Comparison of ENCODE assay signal across 25 mouse cellular contexts in the genomic region with DNA sequence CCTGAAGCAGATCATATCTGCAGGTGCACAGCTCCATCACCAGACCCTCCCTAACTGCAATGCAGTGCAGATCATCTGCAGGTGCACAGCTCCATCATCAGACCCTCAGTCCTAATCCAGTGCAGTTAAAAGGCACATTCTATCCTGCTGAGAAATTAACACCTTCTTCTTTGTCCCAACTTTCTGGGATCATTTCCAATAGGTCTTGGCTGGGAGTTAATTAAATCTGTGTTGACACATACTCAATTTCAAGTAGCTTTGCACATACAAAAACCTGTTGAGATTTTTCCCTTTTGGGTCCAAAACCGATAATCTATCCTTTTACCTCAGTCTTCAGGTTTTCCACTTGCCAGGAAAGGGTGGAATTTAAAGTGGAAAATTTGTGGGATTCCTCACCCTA.
"Had no signal": no experiment of that assay in that cellular context is flagged by ENCODE, and none has a peak within 500 bp of the region (broad histone marks: within the 10 kb centered on the region; RNA-seq: fewer than 3 reads in every experiment).

No protein-coding gene starts in this region.

- ATAC-seq: hindbrain, embryonic 16.5 days; inflammation-experienced regulatory T-cells, adult 6 months; intestine, embryonic 15.5 days; intestine, postnatal 0 days; liver, embryonic 12.5 days had no signal

- H3K4me1 ChIP-seq: hindbrain, embryonic 10.5 days; intestine, embryonic 15.5 days; limb, embryonic 15.5 days; liver, embryonic 12.5 days had no signal

- H3K36me3 ChIP-seq: heart, embryonic 10.5 days; heart, embryonic 12.5 days; hindbrain, embryonic 10.5 days; hindbrain, embryonic 12.5 days; intestine, embryonic 15.5 days; limb, embryonic 13.5 days; limb, embryonic 15.5 days; liver, embryonic 12.5 days had no signal

- H3K9ac ChIP-seq: heart, embryonic 12.5 days; hindbrain, embryonic 12.5 days; hindbrain, embryonic 14.5 days; intestine, embryonic 15.5 days; limb, embryonic 13.5 days; limb, embryonic 15.5 days; liver, embryonic 12.5 days; liver, embryonic 14.5 days had no signal

- H3K9me3 ChIP-seq: heart, embryonic 10.5 days; heart, embryonic 12.5 days; hindbrain, embryonic 10.5 days; hindbrain, embryonic 12.5 days; intestine, embryonic 15.5 days; limb, embryonic 13.5 days; limb, embryonic 15.5 days; liver, embryonic 12.5 days had no signal

- DNase-seq: gastrocnemius, postnatal 14 days; gastrocnemius, postnatal 36 days; heart, adult 18-20 months; heart, postnatal 10 days; heart, postnatal 4 days; kidney, adult 18-20 months; kidney, adult 8-10 months; kidney, postnatal 14 days; kidney, postnatal 36 days; layer of hippocampus, adult 9-11 months; layer of hippocampus, postnatal 36 days; left cerebral cortex, postnatal 4 days had no signal

- H3K27ac ChIP-seq: heart, embryonic 10.5 days; hindbrain, embryonic 10.5 days; hindbrain, embryonic 12.5 days; hindbrain, embryonic 14.5 days; intestine, embryonic 15.5 days; limb, embryonic 13.5 days; limb, embryonic 15.5 days; liver, embryonic 12.5 days; liver, embryonic 14.5 days had no signal

- H3K4me3 ChIP-seq: heart, embryonic 10.5 days; heart, embryonic 12.5 days; hindbrain, embryonic 10.5 days; hindbrain, embryonic 12.5 days; intestine, embryonic 15.5 days; limb, embryonic 13.5 days; limb, embryonic 15.5 days; liver, embryonic 12.5 days had no signal

- H3K27me3 ChIP-seq: heart, embryonic 12.5 days; hindbrain, embryonic 12.5 days; intestine, embryonic 15.5 days; limb, embryonic 15.5 days; liver, embryonic 12.5 days had no signal

- H3K4me2 ChIP-seq: heart, embryonic 12.5 days; hindbrain, embryonic 12.5 days; hindbrain, embryonic 14.5 days; intestine, embryonic 15.5 days; limb, embryonic 13.5 days; limb, embryonic 15.5 days; liver, embryonic 12.5 days had no signal
